Mouse (Mus musculus) kidney, adult 2 months (tissue): ENCODE results near the gene Ptpn14.

Source experiments
- CTCF ChIP-seq: fragments of 200-500 bp; conservative IDR thresholded peaks from 2 replicates; pipeline ENCODE4 v1.5.1; 2011; ENCODE audit warnings: low read depth, mild to moderate bottlenecking, control low read depth, low read length, moderate library complexity, mixed read lengths; ENCODE audit not compliant: insufficient read depth, insufficient read length
- POLR2A ChIP-seq: fragments of 200-500 bp; IDR thresholded peaks from one replicate; pipeline ENCODE4 v1.6.1; 2011; ENCODE audit warnings: low read depth, low read length, control low read depth

DNA sequence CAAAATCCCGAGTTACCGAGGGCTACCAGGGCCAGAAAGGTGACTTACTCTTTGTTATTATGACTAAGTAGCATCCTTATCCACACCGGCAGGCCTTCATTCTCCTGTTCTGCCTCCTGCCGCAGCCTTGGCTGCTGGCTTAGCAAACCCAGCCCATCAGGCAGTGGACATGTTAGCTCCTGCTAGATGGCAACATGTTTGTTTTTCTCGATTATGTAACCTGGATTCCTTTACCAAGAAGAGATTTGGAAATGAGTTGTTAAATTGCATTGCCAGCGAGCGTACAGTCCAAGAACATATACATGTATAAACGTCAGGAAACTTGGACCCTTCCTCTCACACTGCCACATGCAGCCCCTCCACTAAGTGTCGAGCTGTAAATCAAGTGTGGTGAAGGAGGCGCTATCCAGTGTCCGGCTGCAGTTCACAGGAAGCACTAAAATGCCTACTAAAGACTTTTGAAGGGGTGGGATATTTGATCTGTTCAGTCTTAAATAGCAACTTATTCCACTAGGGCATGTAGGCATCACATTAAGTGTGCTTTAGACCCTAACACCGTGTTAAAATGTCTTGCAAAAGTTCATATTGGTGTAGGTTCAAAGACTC is 21.9 kb upstream of the Ptpn14 start:
- no peak for TF ChIP-seq POLR2A
- TF ChIP-seq CTCF: no peak
